In genomic region chr14:47276637-47277393, GRCm38 (mm10) we compare ENCODE assay signal across 8 mouse cellular contexts. TPM values are rescaled to one million over a fixed set of nuclear protein-coding genes. Genes with fewer than 3 reads are reported as not detected.
A peak's percentile ranks its signal among the peaks of the same experiment; 100 is the strongest.
DNase-seq lines count a peak whose midpoint lies in the region; ATAC-seq lines count a peak whose summit lies in the region.

TSS of gene Wdhd1 (minus strand) at chr14:47276857.
TSS of gene Socs4 (plus strand) at chr14:47276931.

- H3K4me2 ChIP-seq in heart, embryonic 14.5 days (ENCODE audit: low read length): peak within 1 kb of the TSS; percentile 89
- H3K4me2 ChIP-seq in liver, embryonic 13.5 days: peak within 1 kb of the TSS; percentile 71
- H3K4me2 ChIP-seq in stomach, embryonic 16.5 days (ENCODE audit: low read depth, low read length): peak within 1 kb of the TSS; percentile 78

- H3K4me3 ChIP-seq in brown adipose tissue, adult 24 weeks (ENCODE audit: insufficient read depth, low read depth, low read length): peak within 1 kb of the TSS; percentile 84
- peak within 1 kb of the TSS; percentile 69 to 92 for H3K4me3 ChIP-seq in heart, embryonic 14.5 days (ENCODE audit: control insufficient read depth in 1 of 2, insufficient read depth in 1 of 2, low read depth in 1 of 2, low read length in 2 of 2)
- peak within 1 kb of the TSS; percentile 84 for H3K4me3 ChIP-seq in liver, embryonic 13.5 days (replicated peaks)
- H3K4me3 ChIP-seq in stomach, embryonic 16.5 days (replicated peaks; ENCODE audit: low read length): peak within 1 kb of the TSS; percentile 92

- peak; percentile 97 for DNase-seq in CD4-positive, CD25-positive, alpha-beta regulatory T cell, adult 2 months (ENCODE audit: low read depth, low spot score)
- peak; percentile 71 for DNase-seq in fibroblast of lung, adult 2 months (ENCODE audit: low read depth)
- DNase-seq in kidney, postnatal 14 days: peak; percentile 97
- peak; percentile 94 for DNase-seq in liver, embryonic 13.5 days
- peak; percentile 97 for DNase-seq in neural tube, embryonic 10.5 days (ENCODE audit: extremely low spot score, low spot score)

- H3K27me3 ChIP-seq in heart, embryonic 14.5 days (ENCODE audit: control insufficient read depth, insufficient read depth, low read length): no peaks in the 10 kb centered on the region
- H3K27me3 ChIP-seq in liver, embryonic 13.5 days: no peaks in the 10 kb centered on the region
- H3K27me3 ChIP-seq in stomach, embryonic 16.5 days (ENCODE audit: control insufficient read depth, insufficient read depth, low read length): no peaks in the 10 kb centered on the region

- WGBS in heart, embryonic 14.5 days: under 1% methylated on average over 76 of the region's 77 CpGs
- WGBS in liver, embryonic 13.5 days (ENCODE audit: insufficient replicate concordance): under 1% methylated on average over 75 of the region's 77 CpGs
- under 1% methylated on average over 76 of the region's 77 CpGs for WGBS in stomach, embryonic 16.5 days

- peaks cover 26% of the 10 kb centered on the region for H3K36me3 ChIP-seq in heart, embryonic 14.5 days (ENCODE audit: control insufficient read depth, insufficient read depth, low read length)
- H3K36me3 ChIP-seq in liver, embryonic 13.5 days: peaks cover 39% of the 10 kb centered on the region
- no peaks in the 10 kb centered on the region for H3K36me3 ChIP-seq in stomach, embryonic 16.5 days (ENCODE audit: control insufficient read depth, insufficient read depth, low read length)

- H3K27ac ChIP-seq in brown adipose tissue, adult 24 weeks (replicated peaks; ENCODE audit: low read depth, low read length): peak within 1 kb of the TSS; percentile 88
- H3K27ac ChIP-seq in heart, embryonic 14.5 days (replicated peaks in 1 of 2; ENCODE audit: control insufficient read depth in 1 of 2, insufficient read depth in 1 of 2, low read depth in 2 of 2, low read length in 2 of 2): peak within 1 kb of the TSS; percentile 94 to 96
- H3K27ac ChIP-seq in liver, embryonic 13.5 days: peak within 1 kb of the TSS; percentile 97
- H3K27ac ChIP-seq in stomach, embryonic 16.5 days (ENCODE audit: low read length): peak within 1 kb of the TSS; percentile 97

- peak; percentile 96 for ATAC-seq in heart, embryonic 14.5 days (ENCODE audit: insufficient number of reproducible peaks, insufficient read depth, low FRiP score, low read depth)
- peak; percentile 93 for ATAC-seq in liver, embryonic 13.5 days (ENCODE audit: low read depth)
- peak; percentile 98 for ATAC-seq in stomach, embryonic 16.5 days (ENCODE audit: insufficient read depth, low FRiP score)

- no peaks in the 10 kb centered on the region for H3K4me1 ChIP-seq in brown adipose tissue, adult 24 weeks (ENCODE audit: control insufficient read depth, insufficient read depth, insufficient read length, low read length)
- peaks cover 0 to 10% of the 10 kb centered on the region in 2 experiments; a peak in 2 of 4 replicates for H3K4me1 ChIP-seq in heart, embryonic 14.5 days (ENCODE audit: control insufficient read depth in 2 of 2, insufficient read depth in 2 of 2, low read length in 2 of 2)
- H3K4me1 ChIP-seq in liver, embryonic 13.5 days (replicated peaks): peaks cover 20% of the 10 kb centered on the region
- peaks cover 8% of the 10 kb centered on the region for H3K4me1 ChIP-seq in stomach, embryonic 16.5 days (ENCODE audit: control insufficient read depth, insufficient read depth, low read length)

- peak within 1 kb of the TSS; percentile 91 for H3K9ac ChIP-seq in heart, embryonic 14.5 days (ENCODE audit: low read length)
- peak within 1 kb of the TSS; percentile 90 for H3K9ac ChIP-seq in liver, embryonic 13.5 days
- H3K9ac ChIP-seq in stomach, embryonic 16.5 days (ENCODE audit: low read length): peak within 1 kb of the TSS; percentile 94

- no peaks in the 10 kb centered on the region for H3K9me3 ChIP-seq in heart, embryonic 14.5 days (ENCODE audit: control insufficient read depth, low read length)
- no peaks in the 10 kb centered on the region for H3K9me3 ChIP-seq in liver, embryonic 13.5 days (replicated peaks)
- no peaks in the 10 kb centered on the region for H3K9me3 ChIP-seq in stomach, embryonic 16.5 days (replicated peaks; ENCODE audit: control insufficient read depth, low read length)

RNA-seq across cellular contexts. Expression of gene Wdhd1, which starts in this region (rescaled TPM):
- 3.2 TPM in 1 of 2 replicates, not detected in the other for polyA plus RNA-seq in brown adipose tissue, adult 24 weeks (2012; ENCODE audit: insufficient read depth, insufficient read length, missing spikeins)
- 13.5 and 15.2 TPM in 2 replicates for polyA plus RNA-seq in heart, embryonic 14.5 days (2014; fragmentation: Nextera tagmentation; extraction: Ambion mirVana)
- polyA plus RNA-seq in liver, embryonic 13.5 days (2015; fragmentation: Nextera tagmentation; extraction: Ambion mirVana): 38.9 and 45.9 TPM in 2 replicates
- 23.4 and 25.6 TPM in 2 replicates for polyA plus RNA-seq in stomach, embryonic 16.5 days (2015; fragmentation: Nextera tagmentation; extraction: Ambion mirVana)

RNA-seq across cellular contexts. Expression of gene Socs4, which starts in this region (rescaled TPM):
- 8.4 and 14.9 TPM in 2 replicates for polyA plus RNA-seq in brown adipose tissue, adult 24 weeks (2012; ENCODE audit: insufficient read depth, insufficient read length, missing spikeins)
- 2.9 and 3.4 TPM in 2 replicates for polyA plus RNA-seq in heart, embryonic 14.5 days (2014; fragmentation: Nextera tagmentation; extraction: Ambion mirVana)
- 2.3 and 2.7 TPM in 2 replicates for polyA plus RNA-seq in liver, embryonic 13.5 days (2015; fragmentation: Nextera tagmentation; extraction: Ambion mirVana)
- polyA plus RNA-seq in stomach, embryonic 16.5 days (2015; fragmentation: Nextera tagmentation; extraction: Ambion mirVana): 2.8 and 3.2 TPM in 2 replicates

Comparison
In these comparisons a context has a peak if more than half of its experiments do, and no peak if none do; other contexts are left out.
1. Peak in every context shown above with its lines: DNase-seq, ATAC-seq, H3K4me3 ChIP-seq and H3K27ac ChIP-seq.